Mouse (Mus musculus): ENCODE data around the gene Micu2. TPM values are rescaled to one million over a fixed set of nuclear protein-coding genes. Genes with fewer than 3 reads are reported as not detected.

The Micu2 gene
- polyA plus RNA-seq (2012) = 54.2 and 65.9 TPM in 2 replicates

DNA sequence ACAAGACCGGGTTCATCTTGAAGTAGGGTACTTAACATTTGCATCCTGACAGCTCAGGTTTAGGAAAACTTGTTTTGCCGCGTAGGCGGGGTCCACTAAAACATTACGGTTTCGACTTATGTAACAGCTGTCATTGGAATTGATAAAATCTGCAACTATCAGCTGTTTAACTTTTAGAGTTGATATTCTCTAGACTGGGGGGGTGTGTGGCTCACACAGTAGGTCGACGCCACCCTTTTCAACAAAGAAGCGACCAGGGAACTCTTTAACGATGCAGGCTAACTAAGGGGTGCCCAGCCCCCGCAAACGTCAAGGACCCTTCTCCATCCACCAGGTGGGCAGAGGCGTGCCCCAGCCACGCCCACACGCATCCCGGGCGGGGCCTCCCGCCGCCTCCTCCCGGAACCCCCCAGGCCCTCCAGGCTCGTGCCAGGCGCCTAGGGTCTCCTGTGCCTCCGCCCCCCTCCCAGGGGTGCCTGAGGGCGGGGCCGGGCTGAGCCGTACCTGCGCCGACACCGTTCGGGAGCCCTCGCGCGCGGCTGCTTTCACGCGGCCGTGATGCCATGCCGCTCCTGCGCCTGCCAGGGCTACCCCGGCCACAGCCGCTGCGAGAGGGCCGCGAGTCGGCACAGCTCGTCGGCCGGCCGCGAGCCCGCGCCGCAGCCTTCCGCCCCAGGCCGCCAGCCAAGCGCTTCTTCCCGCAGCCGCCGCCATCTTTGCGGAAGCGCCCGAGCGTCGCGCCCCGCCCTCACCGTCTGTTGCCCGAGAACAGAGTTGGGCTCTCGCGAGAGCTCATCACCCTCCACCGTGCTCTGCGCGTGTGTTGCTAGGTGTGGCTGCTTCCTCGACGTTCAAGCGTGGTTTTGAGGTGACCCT, at the start of gene Micu2:
Gene Micu2 (minus strand): TSS at position 737 of the 876 bp plus-strand sequence.

DNA sequence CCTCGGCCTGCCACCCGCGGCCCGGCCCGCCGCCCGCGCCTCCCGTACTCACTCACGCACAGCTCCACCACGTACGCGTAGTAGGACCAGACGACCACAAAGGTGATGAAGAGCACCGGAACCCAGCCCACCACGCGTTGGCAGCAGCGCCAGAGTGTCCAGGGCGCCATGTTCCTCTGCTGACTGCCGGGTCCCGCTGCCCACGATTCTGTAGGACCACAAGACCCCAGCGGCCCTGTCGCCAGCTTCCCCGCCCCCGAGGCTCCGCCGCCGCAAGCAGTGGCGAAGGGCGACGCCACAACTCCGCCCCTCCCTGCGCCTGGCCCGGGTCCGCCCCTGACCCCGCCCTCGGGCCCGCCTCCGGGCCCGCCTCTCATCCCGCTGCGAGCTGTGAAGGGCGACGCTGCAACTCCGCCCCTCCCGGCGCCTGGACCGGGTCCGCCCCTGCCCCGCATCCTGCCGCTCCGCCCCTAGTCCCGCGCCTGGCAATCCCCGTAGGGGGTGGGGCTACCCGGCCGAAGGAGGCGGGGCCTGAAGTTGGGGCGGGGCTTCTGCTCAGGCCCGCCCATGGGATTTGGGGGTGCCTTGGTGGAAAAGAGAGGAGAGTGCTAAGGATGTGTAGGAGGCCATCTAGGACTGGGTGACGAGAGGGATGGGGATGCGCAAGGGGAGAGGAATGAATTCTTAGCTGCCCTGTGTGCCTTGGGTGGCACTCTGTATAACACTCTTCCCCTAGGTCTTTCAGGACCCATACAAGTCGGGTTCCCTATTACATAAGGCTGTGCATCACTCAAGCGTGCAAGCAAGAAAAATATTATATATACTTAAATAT, 108.8 kb downstream of the Micu2 start, which contains the start of gene Zdhhc20:
Gene Zdhhc20 (minus strand): TSS at position 266 of the 832 bp plus-strand sequence.

Other genes with a start within 250 kb of the Micu2 start
- 16.7 and 18.8 TPM in 2 replicates for gene Lats2, start 240.9 kb downstream of the Micu2 start, polyA plus RNA-seq (2012)
- gene Sap18, start 201.1 kb downstream of the Micu2 start, polyA plus RNA-seq (2012) = 432 and 458 TPM in 2 replicates
- gene Ska3, start 173.1 kb downstream of the Micu2 start, polyA plus RNA-seq (2012) = 5.8 TPM in 2 replicates
- gene Mrpl57, start 173.0 kb downstream of the Micu2 start, polyA plus RNA-seq (2012) = 217 and 236 TPM in 2 replicates
- 1.5 and 1.8 TPM in 2 replicates for gene Zdhhc20, start 109.0 kb downstream of the Micu2 start, polyA plus RNA-seq (2012)
- gene Fgf9, start 71.3 kb upstream of the Micu2 start, polyA plus RNA-seq (2012) = 0.02 TPM in 1 of 2 replicates, not detected in the other